Mouse (Mus musculus): ENCODE data around the gene Pck1.
A peak's percentile ranks its signal among the peaks of the same experiment; 100 is the strongest.

The Pck1 gene

GRCm38 (mm10) chr2:173174569-173174968, 21.7 kb downstream of the Pck1 start:
- no peak for DNase-seq

- DNase-seq = no peak
Measured at GRCm38 (mm10) chr2:173175703-173176102, 22.9 kb downstream of the Pck1 start.

- DNase-seq = no peak
Measured at GRCm38 (mm10) chr2:173177481-173177880, 24.6 kb downstream of the Pck1 start.

- DNase-seq = peak in 1 of 2 experiments; percentile 22
Measured at GRCm38 (mm10) chr2:173177951-173178350, 25.1 kb downstream of the Pck1 start.

GRCm38 (mm10) chr2:173179046-173179445, 26.2 kb downstream of the Pck1 start:
- DNase-seq = peak in 1 of 2 experiments; percentile 16

GRCm38 (mm10) chr2:173180026-173180425, 27.2 kb downstream of the Pck1 start:
- DNase-seq = no peak

GRCm38 (mm10) chr2:173180721-173181388, 28.0 kb downstream of the Pck1 start:
- DNase-seq = no peak

GRCm38 (mm10) chr2:173181486-173181885, 28.6 kb downstream of the Pck1 start:
- no peak for DNase-seq

- DNase-seq = no peak
Measured at GRCm38 (mm10) chr2:173181901-173182300, 29.1 kb downstream of the Pck1 start.

- peak in 1 of 2 experiments; percentile 14 for DNase-seq
Measured at GRCm38 (mm10) chr2:173182796-173183195, 29.9 kb downstream of the Pck1 start.

- DNase-seq = peak in 1 of 2 experiments; percentile 12
Measured at GRCm38 (mm10) chr2:173183311-173183710, 30.5 kb downstream of the Pck1 start.

- peak; percentile 31 to 70 for DNase-seq
Measured at GRCm38 (mm10) chr2:173183836-173184460, 31.1 kb downstream of the Pck1 start.

- peak in 1 of 2 experiments; percentile 24 for DNase-seq
Measured at GRCm38 (mm10) chr2:173184475-173185080, 31.7 kb downstream of the Pck1 start.

GRCm38 (mm10) chr2:173185282-173185681, 32.4 kb downstream of the Pck1 start:
- no peak for DNase-seq

GRCm38 (mm10) chr2:173186047-173186943, 33.4 kb downstream of the Pck1 start:
- peak; percentile 78 to 86 for DNase-seq

- peak; percentile 36 to 45 for DNase-seq
Measured at GRCm38 (mm10) chr2:173187182-173187855, 34.5 kb downstream of the Pck1 start.

- no peak for DNase-seq
Measured at GRCm38 (mm10) chr2:173194796-173195195, 41.9 kb downstream of the Pck1 start.

GRCm38 (mm10) chr2:173202924-173203689, 50.3 kb downstream of the Pck1 start:
- DNase-seq = peak in 1 of 2 experiments; percentile 13

GRCm38 (mm10) chr2:173203726-173204125, 50.9 kb downstream of the Pck1 start:
- DNase-seq = peak in 1 of 2 experiments; percentile 11

GRCm38 (mm10) chr2:173204671-173205070, 51.8 kb downstream of the Pck1 start:
- peak in 1 of 2 experiments; percentile 9 for DNase-seq

GRCm38 (mm10) chr2:173205563-173206099, 52.8 kb downstream of the Pck1 start:
- DNase-seq = peak in 1 of 2 experiments; percentile 23

Data from lung, postnatal 4 days (tissue).